Mouse (Mus musculus) thymus, postnatal 0 days (tissue): ENCODE data around the gene Ube2s. TPM values are rescaled to one million over a fixed set of nuclear protein-coding genes. Genes with fewer than 3 reads are reported as not detected.

Experiments
- DNase-seq: peaks from one replicate; pipeline ENCODE4 v3.0.0-alpha.2; 2015; ENCODE audit warnings: low spot score
- polyA plus RNA-seq: library from polyadenylated mRNA; unstranded; fragments of >200 nt; fragmentation: Nextera tagmentation; extraction: Ambion mirVana; gene quantifications from 2 replicates; pipeline ENCODE4 v1.2.1, GENCODE M21; 2015

Gene Ube2s
- polyA plus RNA-seq, 1 experiment from 2014 or later, result 414 TPM

DNA sequence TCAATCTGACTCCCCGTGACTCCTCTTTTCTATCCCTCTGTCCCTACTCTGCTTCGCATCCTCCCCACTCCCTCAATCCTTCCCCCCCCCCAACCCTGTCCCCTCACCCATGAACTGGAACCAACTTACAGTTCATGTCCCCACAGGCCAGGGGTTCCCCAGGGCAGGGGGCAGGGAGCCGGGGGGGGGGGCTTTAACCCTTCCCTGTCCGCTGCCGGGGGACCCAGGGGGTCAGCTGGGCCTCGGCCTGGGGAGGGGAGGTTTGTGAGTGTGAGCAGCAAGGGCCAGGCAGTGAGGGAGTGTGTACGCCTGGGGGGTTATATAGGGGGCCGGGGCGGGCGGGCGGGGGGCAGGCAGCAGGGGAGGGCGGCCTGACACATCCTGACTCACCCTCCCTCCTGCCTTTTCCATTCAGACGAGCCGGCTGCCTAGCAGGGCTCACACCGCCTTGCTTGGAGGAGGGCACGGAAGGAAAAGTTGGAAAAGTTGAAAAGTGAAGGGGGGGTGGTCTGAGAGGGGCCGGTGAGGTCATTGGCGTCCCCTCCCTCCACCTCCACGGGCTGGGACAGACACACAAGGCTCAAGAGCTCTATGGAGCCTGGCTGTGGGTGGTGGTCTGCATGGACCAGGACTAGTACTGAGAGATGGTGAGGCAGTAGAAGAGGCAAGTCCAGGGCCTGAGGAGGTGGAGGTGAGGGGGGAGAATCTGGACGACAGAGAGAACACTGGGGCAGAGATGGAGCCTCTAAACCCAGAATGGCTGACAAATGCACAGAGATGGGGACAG lies 34.3 kb downstream of the Ube2s start:
- no peak for DNase-seq

DNA sequence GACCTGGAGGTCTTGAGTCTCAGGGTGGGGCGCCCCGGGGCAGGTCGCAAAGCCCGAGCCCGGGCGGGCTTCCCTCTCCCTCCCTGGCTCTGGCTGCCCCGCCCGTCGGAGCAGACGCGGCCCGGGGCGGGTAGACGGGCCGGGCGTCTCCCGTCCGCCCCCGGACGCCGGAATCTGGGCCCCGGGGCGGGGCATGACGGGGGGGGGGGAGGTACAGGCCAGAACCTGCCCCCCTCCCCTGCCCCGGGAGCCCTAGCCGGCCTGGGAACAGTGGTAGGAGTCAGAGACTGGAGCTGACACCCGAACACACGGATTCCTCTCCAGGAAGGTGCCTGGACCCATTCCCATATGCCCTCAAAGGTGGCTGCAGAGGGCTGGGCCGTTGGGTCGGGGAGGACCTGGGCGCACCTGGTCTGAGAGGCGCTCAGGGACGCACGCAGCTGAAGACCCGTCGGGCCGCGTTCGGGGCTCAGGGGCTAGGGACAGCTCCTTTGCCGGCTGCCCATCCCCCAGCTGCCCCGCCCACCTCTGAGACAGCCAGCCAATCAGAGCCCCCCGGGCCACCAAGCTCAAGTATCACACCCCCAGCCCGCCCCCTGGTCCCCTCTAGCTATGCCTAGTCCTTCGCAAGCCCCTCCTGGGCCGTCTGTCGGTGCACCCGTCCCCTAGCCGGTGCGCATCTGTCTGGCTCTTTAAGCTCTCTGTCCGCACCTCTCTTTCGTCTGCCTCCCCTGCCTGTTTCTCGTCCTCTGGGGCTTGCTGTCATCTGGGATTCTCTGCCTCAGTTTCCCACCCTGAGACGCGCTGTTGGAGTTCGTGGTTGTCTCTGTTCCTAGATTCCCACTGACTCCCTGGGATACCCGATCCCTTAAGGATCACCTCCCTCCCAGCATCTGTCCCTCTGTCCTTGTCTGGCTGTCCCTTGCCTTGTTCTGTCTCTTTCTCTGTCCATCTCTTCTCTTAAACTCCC lies 35.2 kb downstream of the Ube2s start:
- DNase-seq, result peak; percentile 17

DNA sequence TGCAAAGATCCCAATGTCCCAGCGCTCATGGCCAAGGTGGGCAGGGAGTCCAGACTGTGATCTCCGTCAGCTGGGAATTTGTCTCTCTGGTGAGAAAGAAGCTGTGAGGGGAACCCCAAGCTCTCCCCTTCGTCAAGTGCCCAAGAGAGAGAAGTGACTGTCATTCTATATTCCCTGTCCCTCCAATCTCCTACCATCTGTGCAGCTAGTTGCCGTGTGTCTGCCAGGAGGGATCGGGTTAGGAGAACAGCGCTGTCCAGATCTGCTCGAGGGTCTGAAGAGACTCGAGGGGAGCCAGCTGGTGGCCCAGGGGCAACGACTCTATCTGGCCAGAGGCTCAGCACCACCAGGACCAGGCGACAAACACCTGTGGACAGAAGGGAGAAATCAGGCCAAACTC lies 36.3 kb downstream of the Ube2s start:
- no peak for DNase-seq

DNA sequence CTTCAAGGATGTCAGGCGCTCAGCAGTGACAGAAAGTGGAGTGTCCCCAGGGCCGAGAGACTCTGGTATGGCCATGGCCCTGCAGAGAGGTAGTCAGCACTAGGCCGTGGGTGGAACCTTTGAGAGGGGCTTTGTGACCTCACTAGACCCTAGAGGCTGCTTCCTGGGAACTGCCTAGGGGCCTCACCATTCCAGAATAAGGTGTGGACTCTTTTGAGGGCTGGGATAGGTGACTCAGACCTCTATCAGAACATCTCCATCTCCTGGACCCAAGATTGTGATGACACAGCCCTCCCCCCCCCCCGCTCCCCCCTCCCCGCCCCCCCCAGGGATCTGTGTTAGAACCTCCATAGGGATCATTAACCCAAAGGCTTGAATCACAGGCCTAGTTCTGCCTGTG lies 41.2 kb downstream of the Ube2s start, which contains the start of gene Fam71e2:
Gene Fam71e2 (minus strand): TSS at position 101 of the 400 bp plus-strand sequence.
- no peak for DNase-seq

DNA sequence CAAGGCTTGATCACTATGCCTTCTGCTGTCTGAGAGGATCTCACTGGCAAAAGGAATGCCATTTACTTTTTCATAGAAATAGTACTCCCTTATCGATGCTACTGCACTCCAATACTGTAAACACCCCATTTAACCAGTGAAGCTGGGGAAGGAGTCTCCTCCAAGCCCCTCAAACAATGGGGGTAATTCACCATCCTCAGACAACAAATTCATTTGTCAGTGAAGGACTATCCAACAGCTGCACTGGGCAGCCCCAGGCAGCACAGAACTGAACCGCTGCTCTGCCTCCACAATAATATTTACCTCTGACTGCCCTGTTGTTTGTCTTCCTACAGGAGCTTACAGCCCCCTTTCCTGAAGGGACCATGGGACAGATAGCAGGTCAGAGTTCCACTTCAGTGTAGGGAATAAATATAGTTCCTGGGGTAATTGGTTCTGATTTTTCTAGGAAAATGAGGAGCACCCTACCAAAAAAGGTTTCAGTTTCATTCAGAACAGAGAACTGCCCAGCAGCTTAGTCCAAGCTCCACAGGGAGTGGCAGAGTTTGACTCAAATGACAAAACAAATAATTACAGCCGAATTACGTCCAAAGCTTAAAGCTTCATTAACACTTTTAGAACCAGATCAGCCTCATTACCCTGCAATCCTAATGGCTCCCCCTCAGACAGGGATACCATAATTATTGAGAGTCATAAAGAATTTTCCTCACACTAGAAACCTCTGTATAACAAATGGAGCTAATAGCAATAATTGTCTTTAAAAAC lies 47.3 kb downstream of the Ube2s start:
- DNase-seq, result no peak

DNA sequence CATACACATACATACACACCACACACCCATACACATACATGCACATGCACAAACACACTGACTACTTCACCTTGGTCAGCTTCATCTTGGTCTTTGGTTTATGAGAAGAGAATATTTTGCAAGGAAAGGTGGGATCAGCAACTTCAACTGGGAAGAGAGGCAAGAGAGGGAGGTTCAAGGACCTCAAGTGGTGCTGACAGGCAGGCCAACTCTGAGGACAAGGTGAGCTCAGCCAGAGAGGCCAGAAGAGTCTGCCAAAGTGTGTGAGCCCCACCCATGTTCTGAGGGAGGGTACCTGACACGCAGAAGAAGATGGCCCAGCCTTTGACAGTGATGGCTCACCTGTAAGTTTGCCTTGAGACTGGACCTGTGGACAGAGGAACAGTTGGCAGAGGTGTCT lies 52.7 kb downstream of the Ube2s start:
- DNase-seq, result no peak

DNA sequence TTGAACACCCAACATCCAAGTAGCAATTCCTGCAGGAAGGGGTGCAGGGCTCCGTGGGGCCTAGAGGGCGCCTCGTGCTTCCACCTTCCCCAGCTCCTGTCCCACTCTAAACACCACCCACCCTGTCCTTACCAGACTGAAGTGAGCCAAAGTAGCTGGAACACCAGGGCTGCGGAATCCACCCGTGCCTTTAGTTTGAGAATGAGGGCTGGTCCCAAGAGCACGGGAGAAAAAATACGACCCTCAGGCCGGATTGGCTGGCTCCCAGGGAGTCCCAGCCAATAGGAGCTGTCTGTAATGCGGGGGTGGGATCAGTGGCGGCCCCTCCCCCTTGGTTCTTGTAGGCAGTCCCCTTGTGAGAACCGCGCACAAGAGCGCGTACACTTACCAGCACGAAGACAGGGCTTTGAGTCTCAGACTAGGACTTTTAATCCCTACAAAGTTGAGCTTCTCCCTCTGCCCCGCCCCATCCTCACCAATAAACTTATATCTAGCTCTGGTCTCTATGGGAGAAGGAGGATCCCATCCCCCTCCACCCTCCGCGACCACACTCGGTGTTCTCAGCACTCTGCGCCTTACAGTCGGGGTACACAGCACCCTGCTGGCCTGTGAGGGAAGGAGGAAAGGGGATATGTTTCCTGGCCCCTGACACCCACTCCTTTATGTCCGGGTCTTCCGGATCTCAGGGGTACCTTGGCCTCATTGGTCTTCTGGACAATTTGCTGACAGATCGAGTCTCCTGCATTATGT lies 59.4 kb downstream of the Ube2s start, which contains the start of gene Cox6b2:
Gene Cox6b2 (minus strand): TSS at position 274 of the 750 bp plus-strand sequence.
- peak; percentile 92 for DNase-seq

DNA sequence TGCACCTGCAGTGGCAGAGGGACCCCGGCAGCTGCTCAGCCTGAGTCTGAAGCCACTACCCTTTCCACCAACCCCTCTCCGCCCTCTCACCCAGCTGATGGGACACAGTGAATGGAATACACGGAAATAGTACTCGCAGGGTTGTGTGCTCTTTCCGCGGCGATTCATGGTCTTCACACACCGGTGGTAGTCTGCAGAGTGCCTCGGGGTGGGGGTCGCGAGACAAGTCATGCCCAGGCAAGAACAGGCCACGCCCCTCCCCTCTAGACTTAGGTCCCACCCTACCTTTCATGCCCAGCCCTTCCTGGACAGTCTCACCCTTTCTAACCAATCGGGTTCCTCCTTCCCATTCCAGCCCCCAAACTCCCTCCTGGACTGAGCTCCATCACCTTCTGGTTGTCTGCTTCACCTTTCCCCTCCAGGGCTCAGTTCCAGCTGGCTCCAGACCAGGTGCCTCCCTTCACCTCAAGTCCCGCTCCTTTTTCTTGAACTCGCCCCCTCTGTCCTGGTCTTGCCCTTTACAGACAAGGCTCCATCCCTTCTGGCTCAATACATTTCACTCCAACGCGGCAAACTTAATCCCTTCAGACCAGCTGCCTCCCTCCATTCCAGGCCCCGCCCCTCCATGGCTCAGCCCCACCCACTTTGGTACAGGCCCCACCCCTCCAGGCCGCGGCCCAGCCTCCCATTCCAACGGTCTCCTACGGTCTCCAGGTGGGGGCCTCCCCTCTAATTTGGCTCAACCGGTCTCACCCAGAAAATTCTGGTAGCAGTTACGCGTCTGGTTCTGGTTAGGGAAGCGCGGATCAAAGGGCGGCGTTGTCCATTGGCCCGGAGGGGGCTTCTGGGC lies 60.2 kb downstream of the Ube2s start:
- DNase-seq, result peak; percentile 30

DNA sequence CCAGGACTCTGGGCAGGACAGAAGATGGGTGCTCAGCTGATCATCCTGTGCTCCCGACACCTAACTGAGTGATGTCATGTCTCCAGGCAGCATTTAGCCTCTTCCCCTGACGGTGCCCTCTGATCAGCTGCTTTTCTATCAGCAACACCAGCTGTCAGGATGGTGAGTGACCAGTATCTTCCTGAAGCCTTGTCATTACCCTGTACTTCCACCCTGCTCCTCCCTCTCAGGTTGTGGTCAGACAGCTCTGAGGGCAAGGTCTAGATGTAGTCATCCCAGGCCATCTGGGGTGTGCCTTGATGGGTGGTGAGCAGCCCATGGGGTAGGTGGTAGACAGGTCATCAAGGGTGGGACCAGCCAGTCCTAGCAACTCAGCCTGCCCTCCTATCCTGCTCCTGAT lies 63.2 kb downstream of the Ube2s start:
- no peak for DNase-seq

DNA sequence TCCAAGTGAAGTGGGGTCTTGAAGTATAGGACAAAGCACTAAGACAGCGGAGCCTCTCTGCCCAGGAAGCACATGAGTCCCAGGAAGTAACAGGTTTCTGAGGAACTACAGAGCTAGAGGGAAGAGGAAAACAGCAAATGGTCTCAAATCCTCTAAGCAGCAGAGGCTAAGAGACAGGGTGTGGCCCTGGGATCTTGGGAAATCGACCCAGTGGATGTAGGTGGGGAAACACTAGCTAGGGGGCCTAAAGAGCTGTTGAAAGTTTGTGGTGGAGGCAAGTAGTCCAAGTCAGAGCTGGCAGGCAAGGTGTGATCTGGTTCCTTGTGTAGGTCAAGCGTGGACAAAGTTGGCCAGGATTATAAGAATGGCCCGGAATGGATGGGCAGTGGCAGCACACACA lies 64.1 kb downstream of the Ube2s start:
- DNase-seq, result no peak

DNA sequence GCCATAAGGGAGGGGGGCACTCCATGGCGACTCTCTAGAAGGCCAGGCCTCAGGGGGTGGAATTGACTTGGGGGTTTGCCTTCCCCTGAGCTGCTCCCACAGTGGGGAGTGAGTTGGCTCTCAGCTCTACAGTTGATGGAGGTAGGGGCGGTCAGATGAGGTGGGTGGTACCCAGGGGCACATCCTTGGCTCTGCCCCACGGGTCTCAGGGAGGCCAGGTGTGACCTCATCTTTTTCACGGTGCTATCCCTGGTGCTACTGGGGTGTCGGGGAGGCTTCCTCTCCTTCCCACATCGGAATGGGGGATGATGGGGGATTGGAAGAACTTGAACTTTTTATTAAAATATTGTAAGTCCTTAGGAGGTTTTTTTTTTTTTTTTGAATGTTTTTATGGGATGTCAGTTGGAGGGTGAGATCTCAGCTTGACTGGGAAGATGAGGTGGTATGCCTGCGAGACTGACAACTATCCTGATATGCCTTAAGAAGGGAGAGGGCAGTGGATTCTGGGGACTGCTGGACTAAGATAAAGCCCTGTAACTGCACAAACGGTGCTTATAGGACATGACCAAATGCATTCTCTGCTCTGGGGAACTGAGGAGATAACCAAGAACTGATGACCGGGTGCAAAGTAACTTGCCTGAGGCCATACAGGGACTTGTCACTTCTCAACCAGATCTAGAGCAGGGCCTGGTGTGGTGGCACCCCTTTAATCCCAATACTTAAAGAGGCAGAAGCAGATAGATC lies 65.1 kb downstream of the Ube2s start:
- no peak for DNase-seq

DNA sequence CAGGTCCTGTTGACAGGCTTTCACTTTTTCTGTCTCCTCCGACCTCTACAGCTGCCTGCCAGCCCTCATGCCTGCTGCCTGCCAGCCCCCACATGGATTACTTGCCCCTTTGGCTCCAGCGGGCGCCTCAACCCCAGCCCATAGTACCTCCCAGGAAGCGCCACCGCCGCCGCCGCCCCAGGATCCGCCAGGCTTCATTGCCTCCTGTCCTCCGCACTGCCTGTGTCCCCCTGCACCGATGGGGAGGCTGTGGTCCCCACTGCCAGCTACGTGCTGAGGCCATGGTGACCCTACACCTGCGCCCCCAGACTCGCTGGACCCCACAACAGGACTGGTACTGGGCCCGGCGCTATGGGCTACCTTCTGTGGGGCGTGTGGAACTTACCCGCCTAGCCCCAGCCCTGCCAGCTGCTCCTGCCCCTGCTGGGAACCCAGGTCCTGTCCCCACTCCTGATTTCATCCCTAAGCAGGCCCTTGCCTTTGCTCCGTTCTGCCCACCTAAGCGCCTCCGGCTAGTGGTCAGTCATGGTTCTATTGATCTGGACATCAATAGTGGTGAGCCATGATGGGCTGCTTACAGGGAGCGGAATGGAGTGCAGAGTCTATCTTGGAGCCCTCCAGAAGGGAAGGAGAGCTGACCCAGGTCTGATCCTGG lies 65.9 kb downstream of the Ube2s start:
- no peak for DNase-seq

DNA sequence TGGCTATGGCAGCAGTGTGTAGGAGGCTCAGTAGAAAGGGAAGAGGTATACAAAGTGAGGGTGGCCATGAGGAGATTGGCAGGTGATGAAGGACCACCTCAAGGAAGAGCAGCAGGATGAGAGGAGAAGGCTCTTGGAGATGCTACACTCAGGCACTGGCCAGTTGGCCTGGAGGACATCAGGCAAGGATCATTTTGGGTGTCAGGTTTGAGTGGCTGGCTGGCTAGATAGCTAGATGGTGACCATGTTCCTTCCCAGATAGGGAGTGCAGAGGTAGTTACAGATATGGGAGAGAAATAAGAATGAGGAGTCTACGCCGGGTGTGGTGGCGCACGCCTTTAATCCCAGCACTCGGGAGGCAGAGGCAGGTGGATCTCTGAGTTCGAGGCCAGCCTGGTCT lies 67.5 kb downstream of the Ube2s start:
- no peak for DNase-seq

Other genes starting within 250 kb of the Ube2s start
- gene Ptprh, start 208.5 kb downstream of the Ube2s start, polyA plus RNA-seq, result not detected in 2 replicates
- 1.7 and 2.1 TPM in 2 replicates for gene Tmem86b, start 181.2 kb downstream of the Ube2s start, polyA plus RNA-seq
- 19.8 and 23.8 TPM in 2 replicates for gene Ppp6r1, start 153.6 kb downstream of the Ube2s start, polyA plus RNA-seq
- 74.9 and 91.0 TPM in 2 replicates for gene Hspbp1, start 127.5 kb downstream of the Ube2s start, polyA plus RNA-seq
- gene Brsk1, start 122.0 kb downstream of the Ube2s start, polyA plus RNA-seq, result 0.06 and 0.20 TPM in 2 replicates
- 0.82 and 1.4 TPM in 2 replicates for gene Tmem150b, start 87.3 kb downstream of the Ube2s start, polyA plus RNA-seq
- gene Kmt5c, start 72.5 kb downstream of the Ube2s start, polyA plus RNA-seq, result 44.1 and 44.2 TPM in 2 replicates
- 37.9 TPM in 2 replicates for gene Cox6b2, start 59.5 kb downstream of the Ube2s start, polyA plus RNA-seq
- gene Fam71e2, start 41.3 kb downstream of the Ube2s start, polyA plus RNA-seq, result not detected in 2 replicates
- 0.13 and 0.30 TPM in 2 replicates for gene Il11, start 29.7 kb downstream of the Ube2s start, polyA plus RNA-seq
- gene Tmem190, start 29.7 kb downstream of the Ube2s start, polyA plus RNA-seq, result 0.23 TPM in 1 of 2 replicates, not detected in the other
- 9.6 and 11.7 TPM in 2 replicates for gene Tmem238, start 22.9 kb downstream of the Ube2s start, polyA plus RNA-seq
- 546 and 590 TPM in 2 replicates for gene Rpl28, start 19.7 kb downstream of the Ube2s start, polyA plus RNA-seq
- gene Shisa7, start 32.1 kb upstream of the Ube2s start, polyA plus RNA-seq, result not detected in 2 replicates
- gene Isoc2b, start 57.7 kb upstream of the Ube2s start, polyA plus RNA-seq, result 19.9 and 22.0 TPM in 2 replicates
- gene Isoc2a, start 64.6 kb upstream of the Ube2s start, polyA plus RNA-seq, result 0.72 and 0.81 TPM in 2 replicates
- gene Gm36210, start 93.9 kb upstream of the Ube2s start, polyA plus RNA-seq, result 0.10 TPM in 2 replicates
- gene Zfp628, start 102.6 kb upstream of the Ube2s start, polyA plus RNA-seq, result 2.7 and 3.1 TPM in 2 replicates
- 0.22 and 0.60 TPM in 2 replicates for gene Nat14, start 109.4 kb upstream of the Ube2s start, polyA plus RNA-seq
- gene Ssc5d, start 113.2 kb upstream of the Ube2s start, polyA plus RNA-seq, result 0.07 and 0.19 TPM in 2 replicates
- 0.09 and 0.21 TPM in 2 replicates for gene Sbk2, start 151.8 kb upstream of the Ube2s start, polyA plus RNA-seq
- gene Sbk3, start 158.6 kb upstream of the Ube2s start, polyA plus RNA-seq, result not detected in 2 replicates
- 18.7 and 22.3 TPM in 2 replicates for gene Zfp579, start 183.6 kb upstream of the Ube2s start, polyA plus RNA-seq
- 14.9 and 18.2 TPM in 2 replicates for gene Zfp524, start 201.8 kb upstream of the Ube2s start, polyA plus RNA-seq
- 32.3 and 33.5 TPM in 2 replicates for gene Fiz1, start 202.1 kb upstream of the Ube2s start, polyA plus RNA-seq
- gene Gm44973, start 202.9 kb upstream of the Ube2s start, polyA plus RNA-seq, result 2.9 and 5.4 TPM in 2 replicates
- 5.1 and 5.9 TPM in 2 replicates for gene Zfp865, start 207.8 kb upstream of the Ube2s start, polyA plus RNA-seq
- 0.27 TPM in 1 of 2 replicates, not detected in the other for gene Ccdc106, start 208.0 kb upstream of the Ube2s start, polyA plus RNA-seq
- not detected in 2 replicates for gene 4632433K11Rik, start 221.5 kb upstream of the Ube2s start, polyA plus RNA-seq
- 3.8 and 4.4 TPM in 2 replicates for gene Zfp784, start 225.9 kb upstream of the Ube2s start, polyA plus RNA-seq
- 15.2 and 15.4 TPM in 2 replicates for gene Zfp580, start 238.9 kb upstream of the Ube2s start, polyA plus RNA-seq
- gene U2af2, start 249.6 kb upstream of the Ube2s start, polyA plus RNA-seq, result 131 and 138 TPM in 2 replicates